Mouse (Mus musculus) heart, adult 2 months (tissue): Measurements from ENCODE around the gene Fgfr2.

Experiments
- CTCF ChIP-seq: fragments of 200-600 bp; IDR thresholded peaks from 2 replicates; pipeline ENCODE4 v1.8.1; 2022; ENCODE audit warnings: antibody characterized with exemption, mild to moderate bottlenecking, moderate library complexity
- EP300 ChIP-seq: fragments of 200-500 bp; IDR thresholded peaks from 2 replicates; pipeline ENCODE4 v1.6.1; 2011; ENCODE audit warnings: low read depth, low read length, control low read depth; ENCODE audit not compliant: insufficient read depth
- POLR2A ChIP-seq: fragments of 200-500 bp; IDR thresholded peaks from 2 replicates; pipeline ENCODE4 v1.6.1; 2011; ENCODE audit warnings: mild to moderate bottlenecking, low read depth, low read length, control low read depth; ENCODE audit not compliant: insufficient read depth

GRCm38 (mm10) chr7:132124948-132125347 lies 998.2 kb downstream of the Fgfr2 start:
- no peak for TF ChIP-seq CTCF
- TF ChIP-seq EP300: no peak
- TF ChIP-seq POLR2A: no peak
